Mouse (Mus musculus) left cerebral cortex, postnatal 25 days (tissue): ENCODE measurements around the gene F2rl1. TPM values are rescaled to one million over a fixed set of nuclear protein-coding genes. Genes with fewer than 3 reads are reported as not detected.
A peak's percentile ranks its signal among the peaks of the same experiment; 100 is the strongest.

Experiments
- DNase-seq, 2 experiments: peaks; one replicate each; pipeline ENCODE4 v3.0.0; 2022; ENCODE audit warnings: low spot score in 2 of 2, mixed read lengths in 1 of 2
- intact Hi-C: fragments of 180-260 bp; cut with DNase I; formaldehyde crosslinking; loops from one replicate; pipeline ENCODE4 v1.15.1; 2025
- total RNA-seq, 2 experiments: library from RNA; stranded (reverse); gene quantifications; 2 replicates each; pipeline ENCODE4 v1.2.3; 2021

F2rl1 gene
- total RNA-seq, 2 experiments from 2014 or later: 0.21 to 0.30 TPM

- intact Hi-C loops: no loop called here
- no peak for DNase-seq
These were observed 46.2 kb downstream of the F2rl1 start, which contains the start of gene S100z for GRCm38 (mm10) chr13:95478671-95479413. S100z (minus strand) TSS chr13:95478721.

- no peak for DNase-seq
- intact Hi-C loops: no loop called here
These were observed 47.9 kb downstream of the F2rl1 start for GRCm38 (mm10) chr13:95477173-95477572.

- intact Hi-C loops: no loop called here
- DNase-seq: no peak
These were observed 49.9 kb downstream of the F2rl1 start for GRCm38 (mm10) chr13:95475124-95475523.

GRCm38 (mm10) chr13:95474294-95474693 is 50.7 kb downstream of the F2rl1 start:
- intact Hi-C loops: no loop called here
- no peak for DNase-seq

DNA sequence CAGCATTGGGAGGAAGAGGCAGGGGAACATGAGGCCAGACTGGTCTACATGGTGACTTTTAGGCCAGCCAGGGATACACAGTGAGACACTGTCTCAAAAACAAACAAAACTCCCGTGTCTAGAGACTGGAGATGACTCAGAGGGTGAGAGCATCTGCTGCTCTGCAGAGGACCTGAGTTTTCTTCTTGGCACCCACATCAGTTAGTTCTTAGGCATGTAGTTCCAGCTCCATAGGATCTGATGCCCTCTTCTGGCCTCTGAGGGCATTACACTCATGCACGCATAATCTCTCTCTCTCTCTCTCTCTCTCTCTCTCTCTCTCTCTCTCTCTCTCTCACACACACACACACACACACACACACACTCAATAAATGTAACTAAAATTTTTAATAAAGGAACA is 54.1 kb downstream of the F2rl1 start:
- DNase-seq: peak in 1 of 2 experiments; percentile 4
- intact Hi-C loops: no loop called here

Other genes starting within 250 kb of the F2rl1 start
- 10 to 100 TPM; 15.6 to 16.0 TPM for gene Zbed3, start 201.6 kb downstream of the F2rl1 start, total RNA-seq
- 10 to 100 TPM; 52.7 to 53.8 TPM for gene Aggf1, start 149.9 kb downstream of the F2rl1 start, total RNA-seq
- gene Crhbp, start 80.3 kb downstream of the F2rl1 start, total RNA-seq: 10 to 100 TPM; 22.8 to 23.7 TPM
- not detected for gene S100z, start 46.5 kb downstream of the F2rl1 start, total RNA-seq
- 1 to 10 TPM; 3.7 to 4.0 TPM for gene F2r, start 93.3 kb upstream of the F2rl1 start, total RNA-seq
- 1 to 10 TPM; 1.1 to 1.5 TPM for gene F2rl2, start 171.6 kb upstream of the F2rl1 start, total RNA-seq